Mouse (Mus musculus) central nervous system, embryonic 11.5 days (tissue): ENCODE measurements around the gene Kcnd3. TPM values are rescaled to one million over a fixed set of nuclear protein-coding genes. Genes with fewer than 3 reads are reported as not detected.

ENCODE experiments used
- polyA plus RNA-seq: library from polyadenylated mRNA; depleted of rRNA; stranded (reverse); fragments of >200 nt; gene quantifications from 2 replicates; pipeline ENCODE4 v1.2.3, GENCODE M21; 2012; rRNA removed

Gene Kcnd3
- polyA plus RNA-seq = 4.3 and 5.6 TPM in 2 replicates

DNA sequence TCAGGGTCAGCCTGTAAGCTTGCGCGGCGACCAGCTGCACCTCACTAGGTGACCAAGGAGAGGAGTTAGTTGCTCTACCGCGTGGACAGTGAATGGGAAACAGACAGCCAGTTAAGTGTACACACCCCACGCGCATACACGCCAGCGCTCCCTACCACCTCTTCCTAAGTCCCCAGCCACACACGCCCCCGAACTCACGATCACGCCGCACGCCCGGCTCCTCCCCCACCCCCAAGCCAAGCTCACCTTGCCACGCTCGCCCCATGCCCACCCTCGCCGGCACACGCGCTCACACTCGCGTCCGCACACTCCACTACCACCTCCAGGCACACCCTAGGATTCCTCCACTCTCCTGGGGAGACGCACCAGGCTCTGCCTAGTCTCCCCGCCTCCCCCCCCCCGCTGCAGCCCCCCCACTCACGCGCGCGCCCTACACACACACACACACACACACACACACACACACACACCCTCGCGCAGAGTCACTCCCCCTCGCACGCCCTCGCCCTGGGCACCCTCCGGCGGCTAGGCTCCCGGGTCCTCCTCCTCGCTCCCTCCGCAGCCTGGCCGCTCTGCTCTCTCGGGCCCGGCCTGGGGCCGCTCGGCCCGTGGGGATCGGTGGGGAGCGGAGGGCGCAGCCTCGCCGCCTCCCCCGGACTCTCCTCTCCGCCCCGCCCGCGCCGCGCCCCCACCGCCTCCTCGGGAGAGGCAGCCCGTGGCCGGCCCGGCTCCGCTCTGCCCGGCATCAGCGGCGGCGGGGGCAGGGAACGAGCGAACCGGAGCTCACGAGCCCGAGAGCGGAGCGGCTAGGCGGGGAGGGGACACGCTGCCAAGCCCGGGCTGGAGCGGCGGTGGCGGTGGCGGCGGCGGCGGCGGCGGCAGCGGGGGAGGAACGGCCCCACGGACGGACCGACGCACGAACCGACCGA lies at the start of gene Kcnd3:
TSS of gene Kcnd3 (plus strand) at position 704 of the 929 bp plus-strand sequence.

DNA sequence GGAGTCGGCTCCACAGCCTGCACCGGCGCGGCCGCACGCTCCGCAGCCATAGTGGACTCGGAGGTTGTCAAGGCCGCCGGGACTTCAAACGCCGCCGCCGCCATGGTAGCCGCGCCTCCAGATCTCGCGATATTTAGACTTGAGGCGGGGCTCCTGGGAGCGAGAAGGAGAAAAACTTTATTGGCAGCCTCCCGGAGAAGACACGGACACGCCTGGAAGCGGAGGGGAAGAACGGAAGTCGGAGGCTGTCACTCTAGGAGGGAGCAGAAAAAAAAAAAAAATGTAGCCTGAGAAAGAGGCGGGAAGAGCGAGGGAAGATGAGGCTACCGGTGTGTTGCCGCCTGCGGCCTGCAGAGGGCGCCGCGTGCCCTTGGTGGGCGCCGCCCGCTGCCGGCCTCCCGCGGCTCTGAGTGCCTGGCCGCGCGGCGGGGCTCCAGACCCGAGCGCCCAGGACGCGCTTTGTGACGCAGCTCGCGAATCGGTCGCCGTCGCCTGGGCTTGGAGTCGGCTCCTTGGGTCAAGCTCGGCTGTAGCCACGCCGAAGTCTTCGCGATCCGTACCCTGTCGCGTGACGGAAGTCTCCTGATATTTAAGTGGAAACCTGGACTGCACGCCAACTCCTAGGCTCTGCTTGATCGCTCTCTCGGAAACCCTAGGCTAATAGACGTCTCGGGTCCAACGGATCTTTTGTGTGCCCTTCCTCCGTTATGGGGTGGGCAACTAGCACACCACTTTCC lies 235.4 kb downstream of the Kcnd3 start, which contains the start of gene Ddx20:
TSS of gene Ddx20 (minus strand) at position 251 of the 737 bp plus-strand sequence.

GRCm38 (mm10) chr3:105704031-105705008 lies 252.2 kb downstream of the Kcnd3 start, which contains the start of gene Inka2:
Gene Inka2, plus strand, starts transcription at chr3:105704599.

Other genes starting within 250 kb of the Kcnd3 start
- 26.2 and 29.2 TPM in 2 replicates for gene Ddx20, start 235.2 kb downstream of the Kcnd3 start, polyA plus RNA-seq